Mouse (Mus musculus): ENCODE measurements at regions not wholly inside any gene's neighbourhood (a gene's known extent, or its start where the extent isn't known, plus 50 kb on each side); places are given as distances from the start of the nearest gene placed in this dataset.

GRCm38 (mm10) chr2:46468936-46469629 is 1351.9 kb upstream of the Zeb2 start:
- DNase-seq (ENCODE audit: low spot score): no peak

- DNase-seq (ENCODE audit: low spot score): no peak
Observed at GRCm38 (mm10) chr2:46465389-46465788, 1348.2 kb upstream of the Zeb2 start.

GRCm38 (mm10) chr2:46464913-46465312 is 1347.7 kb upstream of the Zeb2 start:
- no peak for DNase-seq (ENCODE audit: low spot score)

DNA sequence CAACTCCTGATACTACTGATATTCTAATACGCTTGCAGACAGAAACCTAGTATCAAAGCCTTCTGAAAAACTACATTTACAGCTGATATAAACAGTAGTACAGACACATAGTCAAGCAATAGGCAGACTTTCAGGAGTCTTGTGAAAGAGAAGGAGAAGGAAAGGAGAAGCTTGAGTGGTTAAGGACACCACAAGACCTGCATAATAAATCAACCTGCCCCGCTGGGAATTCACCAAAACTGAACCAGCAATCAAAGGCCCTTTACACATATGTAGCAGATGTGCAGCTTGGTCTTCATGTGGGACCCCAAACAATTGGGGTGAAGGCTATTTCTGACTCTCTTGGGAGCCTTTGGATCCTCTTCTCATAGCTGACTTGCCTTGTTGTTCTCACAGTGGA is 1345.5 kb upstream of the Zeb2 start:
- no peak for DNase-seq (ENCODE audit: low spot score)

- no peak for DNase-seq (ENCODE audit: low spot score)
Observed at GRCm38 (mm10) chr2:46450698-46451097, 1333.5 kb upstream of the Zeb2 start.

DNA sequence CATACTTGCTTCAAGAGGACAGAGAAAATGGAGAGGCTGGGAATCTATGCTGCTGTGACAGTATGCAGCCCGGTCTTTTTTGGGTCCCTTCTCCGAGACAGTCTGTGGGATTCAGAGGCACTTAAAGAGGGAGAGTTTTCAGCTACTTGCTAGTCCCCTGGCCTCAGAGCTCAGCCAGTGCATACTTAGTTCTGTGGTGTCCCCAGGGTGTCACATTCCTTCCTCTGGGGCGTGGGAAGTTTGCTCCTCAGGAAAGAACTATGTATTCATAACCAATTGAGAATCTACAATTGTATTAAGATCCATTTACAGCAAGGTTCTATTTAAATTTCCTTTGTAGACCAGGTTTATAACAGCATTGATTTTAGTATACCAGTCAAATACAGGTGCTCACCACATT is 1328.1 kb upstream of the Zeb2 start:
- DNase-seq (ENCODE audit: low spot score): no peak

- peak; percentile 15 for DNase-seq (ENCODE audit: low spot score)
Observed at GRCm38 (mm10) chr2:46443686-46444180, 1326.5 kb upstream of the Zeb2 start.

DNA sequence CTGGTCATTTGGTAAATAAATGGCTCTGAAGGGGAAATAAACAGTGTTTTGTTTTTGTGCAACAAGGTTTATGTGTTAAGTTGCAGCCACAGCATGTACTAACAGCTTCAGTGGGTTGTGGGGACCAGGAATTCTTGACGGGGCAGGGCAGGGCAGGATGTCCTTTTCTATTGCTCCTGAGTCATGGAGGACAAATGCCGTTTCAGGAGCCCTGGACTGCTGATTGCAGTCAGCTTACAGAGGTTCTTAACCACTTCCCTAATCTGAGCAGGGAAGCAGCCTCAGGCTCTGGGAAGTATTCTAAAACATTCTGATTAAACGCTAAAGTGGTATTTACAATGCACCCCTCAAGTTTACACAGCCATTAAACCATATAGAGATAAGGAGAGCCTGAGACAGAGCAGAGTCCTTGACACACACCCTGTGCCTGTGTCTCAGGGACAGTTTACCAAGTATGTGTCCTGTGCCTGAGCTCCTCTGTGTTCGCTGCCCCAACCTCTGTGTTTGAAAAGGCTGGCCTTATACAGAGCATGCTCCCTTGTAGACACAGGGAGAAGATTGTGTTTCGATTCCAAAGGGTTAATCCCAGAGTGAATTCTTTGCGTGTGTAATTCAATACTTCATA is 1326.0 kb upstream of the Zeb2 start:
- DNase-seq (ENCODE audit: low spot score): peak; percentile 32

DNA sequence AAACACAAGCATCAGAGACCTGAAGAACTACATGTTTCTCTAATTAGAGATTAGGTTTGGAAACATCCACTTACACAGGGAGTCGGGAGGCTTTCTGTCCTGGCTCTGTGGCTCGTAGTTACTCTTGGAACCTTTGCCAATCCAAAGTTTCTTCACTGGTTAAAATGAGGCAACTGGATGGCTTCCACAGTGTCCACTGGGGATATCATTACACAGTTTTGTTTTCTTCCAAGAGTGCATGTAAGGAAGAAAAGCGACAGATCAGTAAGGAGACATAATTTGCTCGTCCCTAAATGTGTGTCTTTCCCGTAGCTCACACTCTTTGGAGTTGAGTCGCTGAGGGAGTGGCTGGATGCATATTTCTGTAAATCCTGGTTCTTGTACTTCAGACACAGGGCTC is 1325.4 kb upstream of the Zeb2 start:
- no peak for DNase-seq (ENCODE audit: low spot score)

DNA sequence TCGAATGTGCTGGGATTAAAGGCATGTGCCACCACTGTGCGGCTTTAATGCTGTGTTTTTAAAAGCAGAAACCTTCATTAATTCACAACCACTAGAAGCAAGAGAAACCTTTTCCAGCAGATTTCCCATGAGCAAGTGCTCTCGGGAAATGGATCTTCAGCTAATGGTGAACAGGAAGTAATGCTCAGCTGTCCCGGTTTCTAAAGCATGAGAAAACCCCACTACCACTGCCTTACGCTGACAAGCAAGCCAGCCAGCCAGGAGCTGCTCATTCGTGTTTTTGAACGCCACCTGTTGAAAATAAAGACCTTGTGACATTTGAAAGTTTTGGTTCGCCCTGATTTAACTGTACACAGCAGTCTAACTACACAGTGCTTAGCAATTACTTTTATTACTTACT is 1324.7 kb upstream of the Zeb2 start:
- no peak for DNase-seq (ENCODE audit: low spot score)

- DNase-seq (ENCODE audit: low spot score): no peak
Observed at GRCm38 (mm10) chr2:46441348-46441747, 1324.2 kb upstream of the Zeb2 start.

- DNase-seq (ENCODE audit: low spot score): no peak
Observed at GRCm38 (mm10) chr2:46440038-46440437, 1322.8 kb upstream of the Zeb2 start.

DNA sequence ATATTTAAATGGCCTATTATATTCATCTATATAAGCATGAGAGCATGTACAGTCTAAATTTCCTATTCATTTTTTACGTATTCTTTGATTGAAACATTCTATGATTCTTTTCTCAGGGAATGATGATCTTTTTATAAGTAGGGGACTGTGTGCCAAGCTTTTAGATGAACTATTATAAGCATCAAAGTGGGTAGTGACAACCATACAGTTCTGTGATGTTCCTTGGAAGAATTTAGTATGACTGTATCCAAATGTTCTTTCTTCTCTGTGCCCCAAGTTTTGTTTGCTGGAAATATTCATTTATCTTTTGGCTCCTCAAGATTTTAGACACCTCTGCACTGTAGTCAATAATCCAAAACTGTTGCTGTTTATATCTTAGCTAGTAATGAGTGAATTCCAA is 1301.1 kb upstream of the Zeb2 start:
- DNase-seq (ENCODE audit: low spot score): no peak

DNA sequence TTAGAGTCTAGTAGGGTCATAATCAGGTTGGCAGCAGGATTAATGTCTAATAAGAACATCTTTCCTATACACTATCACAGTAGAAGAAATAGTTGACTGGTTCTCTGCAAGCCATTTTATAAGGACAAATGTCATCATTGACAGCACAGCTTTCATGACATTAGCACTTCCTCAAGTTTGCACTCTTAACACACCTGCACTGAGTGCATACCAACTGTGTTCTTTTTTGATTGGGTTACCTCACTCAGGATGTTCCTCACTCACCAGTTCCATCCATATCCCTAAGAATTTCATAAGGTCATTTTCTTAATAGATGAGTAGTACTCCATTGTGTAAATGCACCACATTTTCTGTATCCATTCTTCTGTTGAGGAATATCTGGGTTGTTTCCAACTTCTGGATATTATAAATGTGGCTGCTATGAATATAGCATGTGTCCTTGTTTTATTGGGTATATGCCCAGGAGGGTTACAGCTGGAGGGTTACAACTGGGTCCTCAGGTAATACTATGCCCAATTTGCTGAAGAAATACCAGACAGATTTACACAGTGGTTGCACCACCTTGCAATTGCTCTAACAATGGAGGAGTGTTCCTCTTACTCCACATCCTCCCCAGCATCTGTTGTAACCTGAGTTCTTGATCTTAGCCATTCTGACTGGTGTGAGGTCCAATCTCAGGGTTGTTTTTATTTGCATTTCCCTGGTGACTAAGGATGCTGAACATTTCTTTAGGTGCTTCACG is 1285.3 kb upstream of the Zeb2 start:
- no peak for DNase-seq (ENCODE audit: low spot score)

DNA sequence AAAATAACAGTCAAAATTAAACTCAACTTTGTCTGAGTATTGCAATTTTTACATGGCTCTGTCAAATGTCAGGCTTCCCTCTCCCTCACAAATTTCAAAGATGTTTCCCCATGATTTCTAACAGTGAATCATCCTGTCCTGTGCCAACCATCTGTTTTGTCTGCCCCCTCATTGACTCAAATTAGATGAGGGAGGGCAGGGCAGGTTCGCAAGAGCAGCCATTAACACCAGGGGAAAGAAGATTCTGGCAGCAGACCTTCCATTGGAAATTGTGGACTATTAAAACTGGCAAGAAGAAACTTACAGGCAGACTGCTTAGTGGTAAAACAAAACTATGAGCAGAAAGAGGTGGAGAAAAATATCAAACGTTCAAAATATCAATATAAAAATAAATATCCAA is 1277.0 kb upstream of the Zeb2 start:
- no peak for DNase-seq (ENCODE audit: low spot score)

GRCm38 (mm10) chr2:46372847-46373461 is 1255.8 kb upstream of the Zeb2 start:
- no peak for DNase-seq (ENCODE audit: low spot score)

DNA sequence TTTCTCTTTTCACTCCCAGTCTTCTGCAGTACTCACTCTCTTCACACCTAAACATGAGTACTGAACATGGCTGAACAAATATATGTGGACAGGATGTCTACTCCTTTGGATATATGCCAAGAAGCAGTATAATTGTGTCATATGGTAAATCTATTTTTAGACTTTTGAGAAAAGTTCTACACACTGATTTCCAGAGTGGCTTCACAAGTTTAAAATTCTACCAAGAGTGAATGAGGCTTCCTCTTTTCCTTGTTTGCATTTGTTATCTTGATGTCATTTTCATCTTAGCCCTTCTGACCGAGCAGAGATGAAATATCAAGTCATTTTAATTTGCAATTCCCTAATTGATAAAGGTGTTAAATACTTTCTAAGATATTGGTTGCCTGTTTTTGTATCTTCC is 1254.6 kb upstream of the Zeb2 start:
- no peak for DNase-seq (ENCODE audit: low spot score)

DNA sequence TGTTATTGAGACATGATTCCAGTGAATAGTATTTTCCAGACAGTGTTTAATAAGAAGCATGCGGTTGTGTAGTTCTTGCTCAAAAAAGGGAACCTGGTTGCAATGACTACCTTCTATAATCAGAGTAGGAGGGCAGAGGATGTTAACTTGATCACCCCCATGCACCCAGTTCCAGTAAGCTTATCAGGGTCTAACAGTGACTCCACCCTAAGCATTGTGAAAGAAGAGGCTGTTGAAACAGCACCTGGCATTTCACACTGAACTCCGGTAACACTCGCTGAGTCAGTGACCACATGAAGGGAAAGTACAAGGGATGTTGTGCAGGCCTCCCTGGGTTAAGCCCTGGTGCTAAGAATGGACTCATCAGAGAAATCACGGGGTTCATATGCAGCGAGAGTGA is 1253.8 kb upstream of the Zeb2 start:
- no peak for DNase-seq (ENCODE audit: low spot score)

DNA sequence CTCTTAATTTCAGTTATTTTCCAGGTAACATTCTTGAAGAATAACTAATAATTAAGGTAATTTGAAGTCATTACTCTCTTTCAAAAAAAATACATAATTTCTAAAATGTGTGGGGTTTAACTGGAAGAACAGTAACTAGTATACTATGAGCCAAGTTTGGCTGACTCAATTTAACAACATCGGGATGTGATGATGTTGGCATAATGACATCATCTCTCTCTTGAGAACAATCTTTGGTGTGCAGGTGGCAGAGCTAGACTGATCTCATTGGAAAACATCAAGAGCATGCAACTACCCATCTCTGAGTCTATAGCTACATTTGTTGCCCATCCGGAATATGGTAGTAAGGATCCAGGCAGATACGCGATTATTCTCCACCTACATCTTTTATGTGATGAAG is 1251.7 kb upstream of the Zeb2 start:
- no peak for DNase-seq (ENCODE audit: low spot score)

DNA sequence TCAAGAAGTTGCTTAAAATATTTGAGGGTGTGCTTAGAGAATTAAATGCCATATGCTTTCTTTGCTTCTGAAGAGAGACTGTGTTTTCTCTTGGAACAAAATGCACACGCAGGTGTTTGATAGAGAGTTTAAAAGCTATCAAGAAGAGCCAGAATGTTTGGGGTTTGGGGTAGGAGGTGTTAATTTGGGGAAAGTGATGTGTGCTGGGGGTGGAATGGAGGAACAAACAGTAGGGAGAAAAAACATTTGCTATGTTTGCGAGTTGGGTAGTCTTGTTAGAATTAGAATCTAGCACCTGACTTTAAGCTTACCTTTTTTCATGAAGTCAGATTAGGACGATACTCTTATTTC is 1248.9 kb upstream of the Zeb2 start:
- DNase-seq (ENCODE audit: low spot score): no peak

- no peak for DNase-seq (ENCODE audit: low spot score)
Observed at GRCm38 (mm10) chr2:46365428-46366134, 1248.4 kb upstream of the Zeb2 start.

DNA sequence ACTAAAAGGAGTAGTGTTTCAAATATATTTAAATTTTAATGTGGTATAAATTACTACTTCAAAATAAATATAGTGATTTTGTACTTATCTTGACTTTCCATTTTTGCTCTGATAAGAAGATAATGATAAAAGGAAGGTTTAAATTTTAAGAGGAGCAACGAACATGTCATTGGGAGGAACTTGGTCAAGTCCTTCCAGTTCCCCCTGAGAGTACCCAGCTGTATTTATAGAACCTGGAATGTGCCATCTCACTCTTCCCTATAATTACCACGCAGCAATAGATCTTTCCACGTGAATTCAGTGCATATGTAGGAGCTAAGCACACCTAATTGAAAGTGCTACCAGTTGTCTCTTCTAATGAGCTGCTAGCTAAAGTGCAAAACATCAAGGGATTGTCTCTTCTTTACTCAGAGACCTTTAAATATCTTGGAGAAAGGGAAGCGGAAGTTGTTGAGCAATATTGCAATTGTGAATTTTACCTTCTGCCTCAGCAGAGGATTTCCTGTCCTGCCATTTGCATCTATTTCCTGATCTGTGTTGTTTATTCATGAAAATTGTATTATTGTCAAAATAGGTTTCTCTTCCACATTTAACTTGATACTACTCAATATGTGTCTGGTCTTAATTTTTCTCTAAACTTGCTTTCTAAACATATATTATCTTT is 1243.0 kb upstream of the Zeb2 start:
- no peak for DNase-seq (ENCODE audit: low spot score)

Measured in yolk sac, embryonic 10.5 days (tissue).